Mouse (Mus musculus): ENCODE measurements at regions not wholly inside any gene's neighbourhood (a gene's known extent, or its start where the extent isn't known, plus 50 kb on each side); places are given as distances from the start of the nearest gene placed in this dataset.

DNA sequence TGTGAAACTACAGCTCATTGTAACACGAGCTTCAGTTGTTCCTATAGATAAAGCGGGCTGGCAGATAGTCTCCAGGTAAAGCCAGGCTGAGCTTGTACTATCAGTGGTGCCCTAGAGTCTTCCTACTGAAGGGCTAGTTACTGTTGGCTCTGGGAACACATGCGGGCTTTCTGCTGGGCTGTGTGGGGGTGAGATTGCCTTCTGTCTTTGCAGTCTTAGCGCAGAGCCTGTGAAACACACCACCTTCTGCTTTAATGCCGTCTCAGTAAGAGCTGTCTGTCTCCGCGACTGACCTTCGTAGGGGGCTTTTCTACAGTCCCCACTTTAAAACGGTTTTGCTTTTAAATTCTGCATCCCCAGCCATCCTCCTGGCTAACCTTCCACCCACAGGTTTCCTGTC, 76.7 kb downstream of the Trim29 start:
- Histone ChIP-seq H3K36me3 (ENCODE audit: control insufficient read depth, insufficient read depth, low read length) (no peaks in the 10 kb centered on the region), H3K9me3 (ENCODE audit: control insufficient read depth, low read length) (no peaks in the 10 kb centered on the region), H3K4me1 (ENCODE audit: control insufficient read depth, insufficient read depth, low read length) (0 out of 2 replicates have a peak, but pooled peaks cover 3% of the 10 kb centered on the region), H3K9ac (ENCODE audit: low read depth, low read length) (no peak overlapping the region), H3K27ac (ENCODE audit: low read length) (no peak overlapping the region), H3K27me3 (replicated peaks; ENCODE audit: control insufficient read depth, insufficient read depth, low read length) (no peaks in the 10 kb centered on the region), H3K4me2 (ENCODE audit: low read depth, low read length) (no peak overlapping the region), H3K4me3 (ENCODE audit: low read length) (no peak overlapping the region)
- WGBS, result 62% methylated on average over 9 of the region's 9 CpGs
- ATAC-seq, result no peak

DNA sequence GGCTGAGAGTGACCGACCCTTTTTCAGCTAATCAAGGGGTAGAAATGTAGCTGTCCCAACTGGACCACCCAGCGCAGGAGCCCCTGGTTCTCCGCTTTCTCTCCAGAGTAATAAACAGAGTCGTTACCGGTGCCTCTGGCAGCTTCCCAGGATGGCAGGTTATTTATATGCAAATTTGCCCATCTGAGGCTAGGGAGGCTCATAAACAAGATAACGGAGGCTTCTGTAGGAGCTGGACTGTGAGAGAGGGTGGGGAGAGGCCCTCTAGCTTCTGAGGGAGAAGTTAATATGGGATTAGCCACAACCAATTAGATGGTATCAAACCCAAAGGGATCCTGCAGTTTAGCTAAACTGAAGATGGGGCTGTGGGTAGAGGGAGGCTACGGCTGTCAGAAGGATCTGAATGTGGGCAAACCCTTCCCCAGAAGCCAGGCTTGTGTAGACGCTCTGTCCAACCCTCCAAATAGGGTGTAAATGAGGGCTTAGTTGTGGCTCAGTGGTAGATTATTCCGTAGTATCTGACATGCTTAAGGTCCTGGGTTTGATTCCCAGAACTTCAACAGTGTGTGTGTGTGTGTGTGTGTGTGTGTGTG, 78.9 kb downstream of the Trim29 start:
- Histone ChIP-seq H3K9me3 (ENCODE audit: control insufficient read depth, low read length) (peaks cover 6% of the 10 kb centered on the region; the same call in 1 of the 2 replicates), H3K27ac (ENCODE audit: low read length) (no peak overlapping the region), H3K4me1 (ENCODE audit: control insufficient read depth, insufficient read depth, low read length) (0 out of 2 replicates have a peak, but pooled peaks cover 5% of the 10 kb centered on the region), H3K27me3 (replicated peaks; ENCODE audit: control insufficient read depth, insufficient read depth, low read length) (no peaks in the 10 kb centered on the region), H3K9ac (ENCODE audit: low read depth, low read length) (no peak overlapping the region), H3K4me2 (ENCODE audit: low read depth, low read length) (no peak overlapping the region), H3K4me3 (ENCODE audit: low read length) (no peak overlapping the region), H3K36me3 (ENCODE audit: control insufficient read depth, insufficient read depth, low read length) (no peaks in the 10 kb centered on the region)
- 44% methylated on average over 9 of the region's 9 CpGs for WGBS
- ATAC-seq, result no peak

DNA sequence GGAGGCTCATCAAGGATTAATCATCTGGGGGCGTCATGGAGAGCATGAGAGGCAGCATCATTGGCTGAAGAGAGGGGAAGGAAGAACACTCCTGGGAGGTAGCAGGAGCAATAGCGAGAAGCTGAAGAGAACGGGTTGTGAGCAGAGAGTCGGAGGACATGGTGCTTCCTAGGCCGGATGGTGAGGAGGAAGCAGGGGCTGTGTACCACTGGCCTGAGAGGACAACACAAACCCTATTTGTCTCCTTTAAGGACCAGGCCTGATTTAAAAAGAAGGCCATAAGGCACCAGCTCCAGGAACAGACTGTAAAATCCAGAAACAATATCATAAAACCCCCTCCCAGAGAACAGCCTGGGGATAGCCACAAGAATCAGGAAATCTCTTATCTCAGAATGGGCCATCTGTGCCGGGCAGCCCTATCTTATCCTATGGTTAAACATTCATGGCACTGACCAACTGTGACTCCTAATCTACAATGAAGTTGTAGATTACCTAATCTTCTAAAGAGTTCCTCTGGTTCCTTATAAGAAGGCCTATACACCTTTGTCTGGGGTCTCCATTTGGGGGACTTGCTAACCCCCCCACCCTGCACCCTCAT, 81.9 kb downstream of the Trim29 start:
- 0 out of 2 replicates have a peak, but pooled peaks cover 5% of the 10 kb centered on the region for H3K4me1 ChIP-seq (ENCODE audit: control insufficient read depth, insufficient read depth, low read length)
- H3K27me3 ChIP-seq (replicated peaks; ENCODE audit: control insufficient read depth, insufficient read depth, low read length), result no peaks in the 10 kb centered on the region
- H3K9ac ChIP-seq (ENCODE audit: low read depth, low read length), result no peak overlapping the region
- H3K4me2 ChIP-seq (ENCODE audit: low read depth, low read length), result no peak overlapping the region
- H3K9me3 ChIP-seq (ENCODE audit: control insufficient read depth, low read length), result peaks cover 6% of the 10 kb centered on the region; the same call in 1 of the 2 replicates
- no peak overlapping the region for H3K4me3 ChIP-seq (ENCODE audit: low read length)
- ATAC-seq, result peak; percentile 67
- H3K27ac ChIP-seq (ENCODE audit: low read length), result no peak overlapping the region
- 61% methylated on average over 6 of the region's 6 CpGs for WGBS
- H3K36me3 ChIP-seq (ENCODE audit: control insufficient read depth, insufficient read depth, low read length), result no peaks in the 10 kb centered on the region

DNA sequence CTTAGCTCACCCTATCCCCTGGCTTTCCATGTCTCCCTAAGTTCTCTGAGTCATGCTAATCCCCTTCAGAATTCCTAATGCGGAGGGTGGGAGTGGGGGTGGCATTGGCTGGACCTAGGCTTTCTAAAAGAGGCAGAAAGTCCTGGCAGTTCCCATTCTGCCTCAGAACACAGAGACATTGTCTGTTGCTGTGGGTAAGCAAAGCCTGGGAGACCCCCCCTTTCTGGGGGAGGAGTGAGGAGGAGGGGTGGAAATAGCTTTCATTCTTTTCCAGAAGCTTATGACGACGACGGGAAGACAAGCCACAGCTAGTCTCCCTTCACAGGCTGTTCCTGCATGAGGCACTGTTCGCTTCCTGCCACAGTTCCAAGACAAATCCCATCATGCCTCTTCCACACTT, 83.6 kb downstream of the Trim29 start:
- ATAC-seq, result no peak
- Histone ChIP-seq H3K36me3 (ENCODE audit: control insufficient read depth, insufficient read depth, low read length) (no peaks in the 10 kb centered on the region), H3K4me1 (ENCODE audit: control insufficient read depth, insufficient read depth, low read length) (0 out of 2 replicates have a peak, but pooled peaks cover 5% of the 10 kb centered on the region), H3K9ac (ENCODE audit: low read depth, low read length) (no peak overlapping the region), H3K27me3 (replicated peaks; ENCODE audit: control insufficient read depth, insufficient read depth, low read length) (no peaks in the 10 kb centered on the region), H3K4me3 (ENCODE audit: low read length) (no peak overlapping the region), H3K27ac (ENCODE audit: low read length) (no peak overlapping the region), H3K4me2 (ENCODE audit: low read depth, low read length) (no peak overlapping the region), H3K9me3 (ENCODE audit: control insufficient read depth, low read length) (peaks cover 6% of the 10 kb centered on the region; the same call in 1 of the 2 replicates)
- 50% methylated on average over 5 of the region's 5 CpGs for WGBS

DNA sequence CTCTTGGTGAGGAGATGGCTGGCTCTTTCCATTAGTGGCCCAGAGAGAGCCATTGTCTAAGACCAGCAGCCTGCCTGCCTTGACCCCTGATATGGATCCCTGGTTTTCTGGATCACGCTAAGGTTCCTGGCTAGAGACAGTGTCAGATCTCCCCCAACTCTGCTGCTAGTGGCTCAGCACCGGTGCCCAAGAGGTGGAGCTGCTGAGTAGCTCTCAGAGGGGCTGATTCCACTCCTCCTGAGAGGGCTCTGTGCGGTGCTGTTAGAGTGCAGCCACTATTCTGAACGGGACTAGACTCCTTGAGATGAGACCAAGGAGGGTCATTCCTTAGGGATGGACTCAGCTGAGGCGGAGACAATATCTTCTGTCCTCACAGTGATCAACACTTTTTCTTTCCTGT, 84.6 kb downstream of the Trim29 start:
- no peak overlapping the region for H3K9ac ChIP-seq (ENCODE audit: low read depth, low read length)
- H3K4me1 ChIP-seq (ENCODE audit: control insufficient read depth, insufficient read depth, low read length), result 0 out of 2 replicates have a peak, but pooled peaks cover 5% of the 10 kb centered on the region
- H3K27ac ChIP-seq (ENCODE audit: low read length), result no peak overlapping the region
- H3K36me3 ChIP-seq (ENCODE audit: control insufficient read depth, insufficient read depth, low read length), result no peaks in the 10 kb centered on the region
- no peak overlapping the region for H3K4me3 ChIP-seq (ENCODE audit: low read length)
- no peak for ATAC-seq
- H3K27me3 ChIP-seq (replicated peaks; ENCODE audit: control insufficient read depth, insufficient read depth, low read length), result no peaks in the 10 kb centered on the region
- 42% methylated on average over 5 of the region's 5 CpGs for WGBS
- peaks cover 6% of the 10 kb centered on the region; the same call in 1 of the 2 replicates for H3K9me3 ChIP-seq (ENCODE audit: control insufficient read depth, low read length)
- no peak overlapping the region for H3K4me2 ChIP-seq (ENCODE audit: low read depth, low read length)

DNA sequence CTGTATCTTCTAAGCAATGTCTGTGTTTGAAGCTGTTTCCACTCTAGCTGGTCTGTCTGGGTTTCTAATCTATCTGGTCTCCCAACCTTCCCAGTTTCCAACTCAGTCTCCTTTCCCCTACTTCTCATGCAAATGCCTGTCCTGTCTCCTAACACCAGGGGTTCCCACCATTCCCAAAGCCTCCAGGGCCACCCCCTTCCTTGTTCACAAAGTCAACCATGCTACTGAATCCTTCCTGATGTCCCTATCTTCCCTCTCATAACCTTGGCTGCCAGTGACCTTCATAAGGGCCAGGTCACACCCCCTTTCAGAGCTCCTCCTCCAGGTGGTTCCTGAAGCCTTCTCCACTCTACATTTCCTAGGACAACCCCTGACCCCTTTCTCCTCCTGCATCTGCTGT, 85.9 kb downstream of the Trim29 start:
- Histone ChIP-seq H3K27ac (ENCODE audit: low read length) (no peak overlapping the region), H3K27me3 (replicated peaks; ENCODE audit: control insufficient read depth, insufficient read depth, low read length) (no peaks in the 10 kb centered on the region), H3K4me3 (ENCODE audit: low read length) (no peak overlapping the region), H3K9me3 (ENCODE audit: control insufficient read depth, low read length) (peaks cover 6% of the 10 kb centered on the region; the same call in 1 of the 2 replicates), H3K9ac (ENCODE audit: low read depth, low read length) (no peak overlapping the region), H3K4me2 (ENCODE audit: low read depth, low read length) (no peak overlapping the region), H3K36me3 (ENCODE audit: control insufficient read depth, insufficient read depth, low read length) (no peaks in the 10 kb centered on the region), H3K4me1 (ENCODE audit: control insufficient read depth, insufficient read depth, low read length) (0 out of 2 replicates have a peak, but pooled peaks cover 5% of the 10 kb centered on the region)
- no peak for ATAC-seq

DNA sequence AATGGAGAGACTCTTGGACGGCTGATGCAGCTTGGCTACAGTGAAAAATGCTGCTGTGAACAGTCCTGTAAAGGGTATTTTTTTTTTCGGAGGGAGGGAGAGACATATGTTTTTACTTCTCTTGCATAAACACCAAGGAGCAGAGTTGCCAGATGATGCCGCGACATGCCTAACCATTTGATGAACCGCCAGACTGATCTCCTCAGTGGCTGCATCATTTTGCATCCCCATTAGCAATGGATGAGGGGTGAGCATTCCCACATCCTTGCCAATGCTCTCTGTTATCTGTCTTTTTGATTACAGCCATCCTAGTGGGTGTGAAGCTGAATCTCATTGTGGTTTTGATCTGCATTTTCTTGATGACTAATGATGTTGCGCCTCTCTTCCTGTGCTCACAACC, 97.8 kb downstream of the Trim29 start:
- ATAC-seq, result no peak
- Histone ChIP-seq H3K9me3 (ENCODE audit: control insufficient read depth, low read length) (no peaks in the 10 kb centered on the region), H3K4me3 (ENCODE audit: low read length) (no peak overlapping the region), H3K9ac (ENCODE audit: low read depth, low read length) (no peak overlapping the region), H3K36me3 (ENCODE audit: control insufficient read depth, insufficient read depth, low read length) (no peaks in the 10 kb centered on the region), H3K27me3 (replicated peaks; ENCODE audit: control insufficient read depth, insufficient read depth, low read length) (no peaks in the 10 kb centered on the region), H3K4me1 (ENCODE audit: control insufficient read depth, insufficient read depth, low read length) (no peaks in the 10 kb centered on the region), H3K27ac (ENCODE audit: low read length) (no peak overlapping the region), H3K4me2 (ENCODE audit: low read depth, low read length) (no peak overlapping the region)
- 63% methylated on average over 6 of the region's 6 CpGs for WGBS

DNA sequence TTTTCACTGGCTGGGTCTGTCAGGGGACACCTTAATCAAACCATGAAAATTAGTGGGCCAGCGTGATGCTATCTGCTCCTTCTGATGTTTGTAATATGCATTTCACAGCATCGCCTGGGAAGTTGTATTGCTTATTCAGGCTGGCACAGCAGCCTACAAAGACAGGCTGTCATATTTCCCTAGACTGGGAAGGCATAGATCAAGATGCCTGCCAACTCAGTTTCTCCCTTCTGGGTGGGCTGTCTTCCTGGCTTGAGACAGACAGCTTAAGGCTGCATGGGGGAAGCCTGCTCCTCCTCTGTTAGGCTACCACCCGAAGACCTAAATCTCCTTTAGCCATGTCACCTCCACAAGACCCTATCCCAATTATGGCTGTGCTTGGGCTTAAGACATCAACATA, 101.8 kb downstream of the Trim29 start:
- H3K9ac ChIP-seq (ENCODE audit: low read depth, low read length), result no peak overlapping the region
- no peaks in the 10 kb centered on the region for H3K9me3 ChIP-seq (ENCODE audit: control insufficient read depth, low read length)
- 62% methylated on average over 3 of the region's 3 CpGs for WGBS
- ATAC-seq, result no peak
- H3K4me1 ChIP-seq (ENCODE audit: control insufficient read depth, insufficient read depth, low read length), result no peaks in the 10 kb centered on the region
- H3K27ac ChIP-seq (ENCODE audit: low read length), result no peak overlapping the region
- no peaks in the 10 kb centered on the region for H3K36me3 ChIP-seq (ENCODE audit: control insufficient read depth, insufficient read depth, low read length)
- no peak overlapping the region for H3K4me3 ChIP-seq (ENCODE audit: low read length)
- H3K4me2 ChIP-seq (ENCODE audit: low read depth, low read length), result no peak overlapping the region
- no peaks in the 10 kb centered on the region for H3K27me3 ChIP-seq (replicated peaks; ENCODE audit: control insufficient read depth, insufficient read depth, low read length)

DNA sequence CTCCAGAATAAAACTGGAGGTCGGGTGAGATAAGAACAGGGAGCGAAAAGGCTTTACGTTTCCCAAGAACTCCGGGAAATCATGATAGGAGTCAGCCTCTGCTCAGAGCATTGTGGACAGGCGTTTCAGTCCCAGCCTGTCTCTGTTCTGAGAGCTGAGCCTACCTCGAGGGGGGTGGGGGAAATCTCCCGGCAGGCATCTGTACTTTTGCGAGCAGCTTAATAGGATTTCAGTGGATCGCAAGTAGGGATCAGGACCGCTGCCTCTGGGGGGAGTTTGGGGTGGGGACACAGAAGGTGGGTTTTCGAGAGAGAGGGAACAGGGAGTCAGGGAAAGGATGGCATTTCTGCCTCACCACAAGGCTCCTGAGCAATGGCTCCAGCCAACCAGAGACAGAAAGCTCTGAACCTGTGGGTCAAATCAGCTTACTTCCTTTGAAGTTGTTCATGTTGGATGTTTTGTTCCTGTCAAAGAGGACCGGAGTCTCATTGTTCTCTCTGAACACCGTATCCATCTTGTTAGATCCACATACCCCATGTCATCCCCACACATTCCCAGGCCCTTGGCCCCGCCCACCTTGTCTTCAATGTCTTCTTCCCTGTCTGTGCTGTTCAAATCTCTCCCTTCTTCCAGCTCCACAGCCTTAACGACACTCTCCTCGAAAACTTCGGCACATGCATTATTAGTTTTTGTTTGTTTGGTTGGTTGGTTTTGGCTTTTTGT, 109.5 kb downstream of the Trim29 start:
- Histone ChIP-seq H3K9ac (ENCODE audit: low read depth, low read length) (no peak overlapping the region), H3K4me3 (ENCODE audit: low read length) (no peak overlapping the region), H3K36me3 (ENCODE audit: control insufficient read depth, insufficient read depth, low read length) (no peaks in the 10 kb centered on the region), H3K4me1 (ENCODE audit: control insufficient read depth, insufficient read depth, low read length) (no peaks in the 10 kb centered on the region), H3K27ac (ENCODE audit: low read length) (no peak overlapping the region), H3K27me3 (replicated peaks; ENCODE audit: control insufficient read depth, insufficient read depth, low read length) (no peaks in the 10 kb centered on the region; the same call in 1 of the 2 replicates), H3K9me3 (ENCODE audit: control insufficient read depth, low read length) (no peaks in the 10 kb centered on the region), H3K4me2 (ENCODE audit: low read depth, low read length) (no peak overlapping the region)
- ATAC-seq, result no peak
- WGBS, result 31% methylated on average over 17 of the region's 17 CpGs

All from intestine, embryonic 16.5 days (tissue).